Mouse (Mus musculus) adrenal gland, postnatal 25 days (tissue): Measurements from ENCODE around the gene Pla2g7. TPM values are rescaled to one million over a fixed set of nuclear protein-coding genes. Genes with fewer than 3 reads are reported as not detected.
"Not testable (repeated sequence)": the region's sequence is repeated elsewhere in the genome, so short reads cannot be mapped to it uniquely, and the experiment has no call there.

Experiments used
- DNase-seq: peaks from one replicate; pipeline ENCODE4 v3.0.0; 2021; ENCODE audit warnings: mixed read lengths
- long read RNA-seq: library from polyadenylated mRNA; stranded (forward); transcript quantifications from one replicate; pipeline ENCODE4 v2.0.0, GENCODE M21; 2021
- total RNA-seq: library from RNA; stranded (reverse); gene quantifications from 2 replicates; pipeline ENCODE4 v1.2.3, GENCODE M21; 2021

Pla2g7 gene
- total RNA-seq = 8.3 and 9.9 TPM in 2 replicates
- long read RNA-seq, transcript Pla2g7-201 (12 exons, 2,097 nt) = major isoform, 16 of 21 reads
- long read RNA-seq, partial matches to known transcripts = 4 of 21 reads
- long read RNA-seq, other reads (novel, unspliced or antisense) = 1 of 21 reads

GRCm38 (mm10) chr17:43567992-43568888, at the start of gene Pla2g7:
TSS of gene Pla2g7 (plus strand) at chr17:43568098.
- DNase-seq = peak; percentile 24

GRCm38 (mm10) chr17:43518644-43519409, 49.1 kb upstream of the Pla2g7 start:
- peak; percentile 63 for DNase-seq

- DNase-seq = no peak
These were observed 47.7 kb upstream of the Pla2g7 start for GRCm38 (mm10) chr17:43520166-43520565.

GRCm38 (mm10) chr17:43530507-43530906, 37.4 kb upstream of the Pla2g7 start:
- peak; percentile 3 for DNase-seq

- no peak for DNase-seq
These were observed 36.7 kb upstream of the Pla2g7 start for GRCm38 (mm10) chr17:43531192-43531591.

GRCm38 (mm10) chr17:43534362-43535222, 33.3 kb upstream of the Pla2g7 start:
- peak; percentile 16 for DNase-seq

GRCm38 (mm10) chr17:43536841-43537240, 31.1 kb upstream of the Pla2g7 start:
- DNase-seq = not testable (repeated sequence)

GRCm38 (mm10) chr17:43538767-43539166, 29.1 kb upstream of the Pla2g7 start:
- DNase-seq = no peak

- DNase-seq = no peak
These were observed 24.4 kb upstream of the Pla2g7 start, which contains the start of gene Ankrd66 for GRCm38 (mm10) chr17:43543539-43543938. TSS of gene Ankrd66 (minus strand) at chr17:43543639.

- no peak for DNase-seq
These were observed 23.9 kb upstream of the Pla2g7 start for GRCm38 (mm10) chr17:43544040-43544439.

- no peak for DNase-seq
These were observed 16.7 kb upstream of the Pla2g7 start for GRCm38 (mm10) chr17:43551122-43551630.

- DNase-seq = no peak
These were observed 13.1 kb upstream of the Pla2g7 start for GRCm38 (mm10) chr17:43554516-43555403.

GRCm38 (mm10) chr17:43557104-43557503, 10.8 kb upstream of the Pla2g7 start:
- DNase-seq = no peak

GRCm38 (mm10) chr17:43557541-43558090, 10.3 kb upstream of the Pla2g7 start:
- peak; percentile 37 for DNase-seq

- DNase-seq = no peak
These were observed 9.2 kb upstream of the Pla2g7 start for GRCm38 (mm10) chr17:43558678-43559077.

- no peak for DNase-seq
These were observed 4.5 kb upstream of the Pla2g7 start for GRCm38 (mm10) chr17:43563192-43563987.

- no peak for DNase-seq
These were observed 306 bp upstream of the Pla2g7 start for GRCm38 (mm10) chr17:43567593-43567991.

GRCm38 (mm10) chr17:43569287-43569686, 1.4 kb downstream of the Pla2g7 start:
- no peak for DNase-seq

- DNase-seq = no peak
These were observed 5.8 kb downstream of the Pla2g7 start for GRCm38 (mm10) chr17:43573624-43574073.
